Mouse (Mus musculus) heart, embryonic 14.5 days (tissue): Measurements from ENCODE around the gene Dhx40. TPM values are rescaled to one million over a fixed set of nuclear protein-coding genes. Genes with fewer than 3 reads are reported as not detected.
"Not testable (repeated sequence)": the region's sequence is repeated elsewhere in the genome, so short reads cannot be mapped to it uniquely, and the experiment has no call there.

Experiments
- ATAC-seq: fragments of 200-750 bp; cut with Nextera tagmentation; 2 replicates; pipeline ENCODE4 v1.8.0; 2017; ENCODE audit warnings: low read depth, moderate TSS enrichment; ENCODE audit not compliant: insufficient number of reproducible peaks, insufficient read depth, low FRiP score
- H3K27ac ChIP-seq, 2 experiments: fragments of 200-500 bp in 1 of 2; fragments of 300-500 bp in 1 of 2; sonication (generic) in 1 of 2; replicated peaks in 1 of 2; 2 replicates each; pipeline ENCODE4 v1.5.1; 2012 to 2014; ENCODE audit warnings: low read depth in 2 of 2, low read length in 2 of 2, control low read depth in 1 of 2, mild to moderate bottlenecking in 1 of 2, mixed read lengths in 1 of 2; ENCODE audit not compliant: control insufficient read depth in 1 of 2, insufficient read depth in 1 of 2
- H3K27me3 ChIP-seq: fragments of 300-500 bp; sonication (generic); 2 replicates; pipeline ENCODE4 v1.6.1; 2014; ENCODE audit warnings: mild to moderate bottlenecking, low read length, control low read depth; ENCODE audit not compliant: control insufficient read depth, insufficient read depth
- H3K36me3 ChIP-seq: fragments of 300-500 bp; sonication (generic); 2 replicates; pipeline ENCODE4 v1.6.1; 2014; ENCODE audit warnings: mild to moderate bottlenecking, control low read depth, low read length, mixed read lengths; ENCODE audit not compliant: control insufficient read depth, insufficient read depth
- H3K4me1 ChIP-seq, 2 experiments: fragments of 200-500 bp in 1 of 2; fragments of 300-500 bp in 1 of 2; sonication (generic) in 1 of 2; 2 replicates each; pipeline ENCODE4 v1.6.1; 2012 to 2014; ENCODE audit warnings: low read length in 2 of 2, control low read depth in 1 of 2, mixed read lengths in 1 of 2; ENCODE audit not compliant: control insufficient read depth in 2 of 2, insufficient read depth in 2 of 2
- H3K4me2 ChIP-seq: fragments of 300-500 bp; sonication (generic); 2 replicates; pipeline ENCODE4 v1.6.1; 2014; ENCODE audit warnings: mild to moderate bottlenecking, low read length
- H3K4me3 ChIP-seq, 2 experiments: fragments of 200-500 bp in 1 of 2; fragments of 300-500 bp in 1 of 2; sonication (generic) in 1 of 2; 2 replicates each; pipeline ENCODE4 v1.5.1; 2012 to 2014; ENCODE audit warnings: low read length in 2 of 2, mild to moderate bottlenecking in 2 of 2, control low read depth in 1 of 2, low read depth in 1 of 2, moderate library complexity in 1 of 2; ENCODE audit not compliant: control insufficient read depth in 1 of 2, insufficient read depth in 1 of 2
- H3K9ac ChIP-seq: fragments of 300-500 bp; sonication (generic); 2 replicates; pipeline ENCODE4 v1.6.1; 2014; ENCODE audit warnings: mild to moderate bottlenecking, low read length
- H3K9me3 ChIP-seq: fragments of 300-500 bp; sonication (generic); 2 replicates; pipeline ENCODE4 v1.6.1; 2016; ENCODE audit warnings: low read length, control low read depth; ENCODE audit not compliant: control insufficient read depth
- WGBS: fragments of 180-500 bp; shearing (Covaris S2); extraction: QIAGEN DNeasy Blood & Tissue Kit; methylation state at CpG from one replicate; pipeline ENCODE4 v1.1.7; 2014; 5-methylcytosine and 5-hydroxymethylcytosine counted together
- polyA plus RNA-seq: library from polyadenylated mRNA; unstranded; fragments of >200 nt; fragmentation: Nextera tagmentation; extraction: Ambion mirVana; gene quantifications from 2 replicates; pipeline ENCODE4 v1.2.1, GENCODE M21; 2014

The Dhx40 gene
- polyA plus RNA-seq, 1 experiment from 2014 or later: 17.0 TPM

- Histone ChIP-seq H3K36me3 (no peaks in the 10 kb centered on the region), H3K9ac (no peak overlapping the region), H3K9me3 (no peaks in the 10 kb centered on the region), H3K27ac (0 out of 4 replicates have a peak overlapping the region, but pooled peaks of 1 of the 2 experiments have one; percentile 6), H3K4me1 (peaks cover 2 to 57% of the 10 kb centered on the region in 2 experiments), H3K4me3 (no peak overlapping the region), H3K27me3 (no peaks in the 10 kb centered on the region), H3K4me2 (no peak overlapping the region)
- WGBS: 55% methylated on average over 3 of the region's 3 CpGs
- no peak for ATAC-seq
Observed at GRCm38 (mm10) chr11:86745634-86746404, 61.7 kb downstream of the Dhx40 start.

GRCm38 (mm10) chr11:86742605-86743004, 64.9 kb downstream of the Dhx40 start:
- Histone ChIP-seq H3K9me3 (no peaks in the 10 kb centered on the region), H3K27ac (peak overlapping the region in 1 of 2 experiments; percentile 57; a peak in 2 of 4 replicates), H3K4me3 (no peak overlapping the region), H3K4me1 (peaks cover 2 to 54% of the 10 kb centered on the region in 2 experiments), H3K9ac (no peak overlapping the region), H3K36me3 (no peaks in the 10 kb centered on the region), H3K27me3 (no peaks in the 10 kb centered on the region), H3K4me2 (peak overlapping the region; percentile 34)
- no peak for ATAC-seq
- WGBS: 0% methylated on average over 2 of the region's 2 CpGs

GRCm38 (mm10) chr11:86741505-86741904, 66.0 kb downstream of the Dhx40 start:
- H3K9ac ChIP-seq: no peak overlapping the region
- H3K27ac ChIP-seq: no peak overlapping the region
- WGBS: 90% methylated on average over 5 of the region's 5 CpGs
- peaks cover 2 to 49% of the 10 kb centered on the region in 2 experiments for H3K4me1 ChIP-seq
- ATAC-seq: no peak
- H3K36me3 ChIP-seq: peaks cover 4% of the 10 kb centered on the region
- no peaks in the 10 kb centered on the region for H3K9me3 ChIP-seq
- no peak overlapping the region for H3K4me2 ChIP-seq
- H3K4me3 ChIP-seq: no peak overlapping the region
- no peaks in the 10 kb centered on the region for H3K27me3 ChIP-seq

GRCm38 (mm10) chr11:86739470-86739869, 68.1 kb downstream of the Dhx40 start:
- Histone ChIP-seq H3K4me1 (peaks cover 3 to 48% of the 10 kb centered on the region in 2 experiments; a peak in 3 of 4 replicates), H3K4me3 (no peak overlapping the region), H3K27ac (no peak overlapping the region), H3K9me3 (no peaks in the 10 kb centered on the region), H3K36me3 (peaks cover 16% of the 10 kb centered on the region), H3K4me2 (no peak overlapping the region), H3K9ac (no peak overlapping the region), H3K27me3 (no peaks in the 10 kb centered on the region)
- no peak for ATAC-seq
- WGBS: 72% methylated on average over 2 of the region's 2 CpGs

- Histone ChIP-seq H3K36me3 (peaks cover 16% of the 10 kb centered on the region), H3K9ac (no peak overlapping the region), H3K4me2 (no peak overlapping the region), H3K4me1 (peaks cover 4 to 51% of the 10 kb centered on the region in 2 experiments; a peak in 3 of 4 replicates), H3K4me3 (no peak overlapping the region), H3K27me3 (no peaks in the 10 kb centered on the region), H3K27ac (no peak overlapping the region), H3K9me3 (no peaks in the 10 kb centered on the region)
- 98% methylated on average over 1 of the region's 1 CpGs for WGBS
- no peak for ATAC-seq
Observed at GRCm38 (mm10) chr11:86738956-86739355, 68.6 kb downstream of the Dhx40 start.

GRCm38 (mm10) chr11:86738308-86738707, 69.2 kb downstream of the Dhx40 start:
- not testable (repeated sequence) for H3K27me3 ChIP-seq, H3K9ac ChIP-seq, H3K27ac ChIP-seq, H3K9me3 ChIP-seq, H3K4me3 ChIP-seq, ATAC-seq, H3K4me2 ChIP-seq
- Histone ChIP-seq H3K4me1 (peaks cover 4 to 47% of the 10 kb centered on the region in 2 experiments; a peak in 3 of 4 replicates), H3K36me3 (peaks cover 21% of the 10 kb centered on the region)
- WGBS: 100% methylated on average over 1 of the region's 1 CpGs

GRCm38 (mm10) chr11:86737301-86738000, 70.1 kb downstream of the Dhx40 start:
- Histone ChIP-seq H3K4me2 (no peak overlapping the region), H3K9me3 (no peaks in the 10 kb centered on the region), H3K9ac (no peak overlapping the region), H3K27me3 (no peaks in the 10 kb centered on the region), H3K4me1 (peaks cover 4 to 41% of the 10 kb centered on the region in 2 experiments; a peak in 3 of 4 replicates), H3K36me3 (peaks cover 27% of the 10 kb centered on the region), H3K27ac (no peak overlapping the region), H3K4me3 (no peak overlapping the region)
- 75% methylated on average over 8 of the region's 8 CpGs for WGBS
- ATAC-seq: no peak
